8 mouse cellular contexts compared by ENCODE assay signal in genomic region chr1:166154162-166155112, GRCm38 (mm10). TPM values are rescaled to one million over a fixed set of nuclear protein-coding genes. Genes with fewer than 3 reads are reported as not detected.
A peak's percentile ranks its signal among the peaks of the same experiment; 100 is the strongest.
DNase-seq lines count a peak whose midpoint lies in the region; ATAC-seq lines count a peak whose summit lies in the region.

No protein-coding gene starts in this region.

- peak; percentile 74 to 78 for ATAC-seq in hematopoietic stem cell, adult 5-6 weeks (replicated peaks in 1 of 2; ENCODE audit: insufficient read depth in 1 of 2, low FRiP score in 2 of 2, low TSS enrichment in 1 of 2, low read depth in 1 of 2, poor library complexity in 2 of 2, severe bottlenecking in 2 of 2)

- peak; percentile 87 for DNase-seq in NIH3T3 (ENCODE audit: low read depth)
- peak; percentile 73 for DNase-seq in cerebellum, adult 8-10 months
- peak; percentile 80 for DNase-seq in forelimb bud, embryonic 11.5 days (ENCODE audit: low read depth, low spot score)
- peak; percentile 82 to 85 for DNase-seq in layer of hippocampus, postnatal 10 days (ENCODE audit: low spot score in 2 of 2)
- DNase-seq in lung, postnatal 10 days = peak; percentile 79
- peak; percentile 67 for DNase-seq in ovary, postnatal 36 days (ENCODE audit: low spot score)
- DNase-seq in thymus, postnatal 10 days (ENCODE audit: low spot score in 2 of 2) = peak; percentile 75 to 88

RNA-seq across cellular contexts. Expression of gene Gpa33, which starts 24.4 kb away (rescaled TPM):
- not detected in 2 replicates for total RNA-seq in hematopoietic stem cell, adult 5-6 weeks (2017)
- not detected for total RNA-seq in layer of hippocampus, postnatal 10 days (2021)

RNA-seq across cellular contexts. Expression of gene Dusp27, which starts 26.7 kb away (rescaled TPM):
- total RNA-seq in hematopoietic stem cell, adult 5-6 weeks (2017) = not detected in 2 replicates
- under 1 TPM; 0.23 to 0.58 TPM for total RNA-seq in layer of hippocampus, postnatal 10 days (2021)

Comparison
In these comparisons a context has a peak if more than half of its experiments do, and no peak if none do; other contexts are left out.
1. Peak in every context shown above with its lines: DNase-seq and ATAC-seq.